Mouse (Mus musculus) heart, adult 2 months (tissue): ENCODE measurements at regions not wholly inside any gene's neighbourhood (a gene's known extent, or its start where the extent isn't known, plus 50 kb on each side); places are given as distances from the start of the nearest gene placed in this dataset.

Source experiments
- DNase-seq, 2 experiments: peaks; one replicate each; pipeline ENCODE4 v3.0.0; 2021
- H3K27ac ChIP-seq: fragments of 200-600 bp; 2 replicates; pipeline ENCODE4 v1.8.1; 2022
- H3K27me3 ChIP-seq: fragments of 200-500 bp; 2 replicates; pipeline ENCODE4 v1.6.1; 2012; ENCODE audit warnings: mild to moderate bottlenecking, low read length, inconsistent platforms, mixed read lengths; ENCODE audit not compliant: control insufficient read depth, insufficient read depth
- H3K36me3 ChIP-seq: fragments of 200-500 bp; 2 replicates; pipeline ENCODE4 v1.6.1; 2012; ENCODE audit warnings: low read length, inconsistent platforms; ENCODE audit not compliant: control insufficient read depth, insufficient read depth
- H3K4me1 ChIP-seq: fragments of 200-500 bp; 2 replicates; pipeline ENCODE4 v1.6.1; 2011; ENCODE audit warnings: low read length; ENCODE audit not compliant: control insufficient read depth, insufficient read depth
- H3K4me3 ChIP-seq: fragments of 200-600 bp; 2 replicates; pipeline ENCODE4 v1.8.1; 2022
- H3K79me2 ChIP-seq: fragments of 200-500 bp; replicated peaks from 2 replicates; pipeline ENCODE4 v1.6.1; 2012; ENCODE audit warnings: mild to moderate bottlenecking, inconsistent platforms, low read length, moderate library complexity, mixed read lengths; ENCODE audit not compliant: control insufficient read depth, insufficient read depth
- H3K9ac ChIP-seq: fragments of 200-500 bp; 2 replicates; pipeline ENCODE4 v1.6.1; 2012; ENCODE audit warnings: low read depth, mild to moderate bottlenecking, control low read depth, inconsistent platforms, low read length, mixed read lengths
- CTCF ChIP-seq: fragments of 200-600 bp; IDR thresholded peaks from 2 replicates; pipeline ENCODE4 v1.8.1; 2022; ENCODE audit warnings: antibody characterized with exemption, mild to moderate bottlenecking, moderate library complexity
- EP300 ChIP-seq: fragments of 200-500 bp; IDR thresholded peaks from 2 replicates; pipeline ENCODE4 v1.6.1; 2011; ENCODE audit warnings: low read depth, low read length, control low read depth; ENCODE audit not compliant: insufficient read depth
- POLR2A ChIP-seq: fragments of 200-500 bp; IDR thresholded peaks from 2 replicates; pipeline ENCODE4 v1.6.1; 2011; ENCODE audit warnings: mild to moderate bottlenecking, low read depth, low read length, control low read depth; ENCODE audit not compliant: insufficient read depth
- WGBS: fragments of 180-500 bp; shearing (Covaris S2); methylation state at CpG from one replicate; pipeline ENCODE4 v1.1.7; 2018; 5-methylcytosine and 5-hydroxymethylcytosine counted together
- intact Hi-C: fragments of 180-260 bp; cut with DNase I; formaldehyde crosslinking; loops from one replicate; pipeline ENCODE4 v1.15.1; 2025

DNA sequence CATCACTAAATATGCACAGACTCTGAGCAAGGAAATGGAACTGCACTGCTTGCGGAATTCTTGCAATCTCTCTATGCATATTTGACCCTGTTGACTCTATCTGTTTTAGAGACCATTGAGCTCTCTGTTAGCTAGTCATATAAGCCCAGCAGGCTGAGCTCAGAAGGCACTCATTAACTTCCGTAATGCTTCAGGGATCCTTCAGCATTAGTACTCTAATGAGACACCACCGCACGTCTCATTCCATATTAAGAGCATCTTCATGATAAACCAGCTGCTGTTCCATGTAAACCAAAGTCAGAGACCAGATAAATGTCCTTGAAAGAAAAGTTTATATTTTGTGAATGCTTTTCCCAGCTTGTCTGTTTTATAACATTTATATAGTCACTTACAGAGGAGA lies 237.1 kb upstream of the Mad2l1 start:
- Histone ChIP-seq H3K79me2 (no peaks in the 10 kb centered on the region), H3K4me1 (no peaks in the 10 kb centered on the region), H3K4me3 (no peak overlapping the region), H3K27ac (no peak overlapping the region), H3K36me3 (no peaks in the 10 kb centered on the region), H3K27me3 (no peaks in the 10 kb centered on the region), H3K9ac (no peak overlapping the region)
- 92% methylated on average over 4 of the region's 4 CpGs for WGBS
- TF ChIP-seq EP300: no peak
- TF ChIP-seq CTCF: no peak
- TF ChIP-seq POLR2A: no peak
- intact Hi-C loops: no loop called here
- no peak for DNase-seq

DNA sequence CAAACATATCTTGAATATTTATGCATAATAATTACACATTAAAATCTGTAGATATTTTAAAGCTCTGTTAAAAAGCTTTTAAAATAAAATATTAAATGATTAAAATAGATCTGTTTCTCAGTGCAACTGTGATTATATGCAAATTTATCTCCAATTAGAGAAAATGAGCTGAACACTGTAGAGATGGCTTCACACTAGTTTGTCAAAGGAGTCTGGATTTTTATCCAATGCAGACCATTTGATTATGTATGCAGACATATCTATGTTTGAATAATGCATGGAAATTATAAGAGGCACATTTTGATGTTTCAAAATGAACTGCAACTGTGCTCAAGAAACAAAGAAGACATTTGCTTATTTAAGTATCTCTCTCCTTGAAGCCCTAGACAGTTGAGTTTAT lies 235.0 kb upstream of the Mad2l1 start:
- Histone ChIP-seq H3K36me3 (no peaks in the 10 kb centered on the region), H3K27me3 (no peaks in the 10 kb centered on the region), H3K79me2 (no peaks in the 10 kb centered on the region), H3K4me1 (no peaks in the 10 kb centered on the region), H3K9ac (no peak overlapping the region), H3K27ac (no peak overlapping the region), H3K4me3 (no peak overlapping the region)
- no peak for DNase-seq
- TF ChIP-seq EP300: no peak
- intact Hi-C loops: no loop called here

DNA sequence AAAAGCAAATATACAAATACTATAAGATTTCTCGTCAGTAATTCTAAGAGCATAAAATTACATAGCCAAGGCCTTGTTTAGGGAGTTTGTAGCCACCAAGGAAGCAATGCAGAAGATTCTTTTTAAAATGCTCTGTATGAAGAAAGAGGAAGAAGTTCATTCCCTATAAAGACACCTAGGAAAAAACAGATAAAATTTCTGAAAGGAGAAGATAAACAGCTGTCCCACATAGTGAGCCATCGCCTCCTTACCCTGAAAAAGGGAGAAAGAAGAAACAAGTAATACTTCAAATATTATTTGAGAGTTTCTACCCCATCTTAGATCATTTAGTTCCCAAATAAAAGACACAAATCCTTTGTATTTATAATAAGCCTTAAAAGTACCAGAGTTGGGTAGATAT lies 190.3 kb upstream of the Mad2l1 start:
- Histone ChIP-seq H3K27ac (no peak overlapping the region), H3K4me3 (no peak overlapping the region), H3K79me2 (no peaks in the 10 kb centered on the region), H3K4me1 (peaks cover 2% of the 10 kb centered on the region; the same call in 1 of the 2 replicates), H3K27me3 (no peaks in the 10 kb centered on the region), H3K36me3 (no peaks in the 10 kb centered on the region), H3K9ac (no peak overlapping the region)
- WGBS: 88% methylated on average over 2 of the region's 2 CpGs
- TF ChIP-seq EP300: no peak
- TF ChIP-seq POLR2A: no peak
- TF ChIP-seq CTCF: no peak
- intact Hi-C loops: no loop called here
- no peak for DNase-seq

DNA sequence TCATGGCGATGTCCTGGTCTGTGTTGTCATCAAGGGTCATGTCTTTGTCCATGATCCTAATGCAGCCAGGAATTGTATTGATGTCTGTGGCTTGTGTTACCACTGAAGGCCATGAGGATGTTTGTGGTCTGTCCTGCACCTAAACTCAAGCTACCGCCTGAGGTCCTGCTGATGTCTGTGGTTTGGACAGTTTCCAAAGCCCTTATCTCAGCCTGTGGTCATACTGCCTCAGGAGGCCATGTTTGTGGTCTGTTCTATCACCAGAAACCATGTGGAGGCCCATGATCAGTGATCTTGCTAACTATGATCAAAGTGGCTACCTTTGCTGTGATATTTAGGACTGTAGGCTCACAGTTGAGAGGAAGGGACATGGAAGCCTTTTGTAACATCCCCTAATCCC lies 187.8 kb upstream of the Mad2l1 start:
- WGBS: 70% methylated on average over 2 of the region's 2 CpGs
- Histone ChIP-seq H3K4me3 (no peak overlapping the region), H3K27me3 (no peaks in the 10 kb centered on the region), H3K79me2 (no peaks in the 10 kb centered on the region), H3K9ac (no peak overlapping the region), H3K4me1 (no peaks in the 10 kb centered on the region), H3K36me3 (no peaks in the 10 kb centered on the region), H3K27ac (no peak overlapping the region)
- intact Hi-C loops: no loop called here
- DNase-seq: no peak
- TF ChIP-seq POLR2A (no peak), EP300 (no peak), CTCF (no peak)

DNA sequence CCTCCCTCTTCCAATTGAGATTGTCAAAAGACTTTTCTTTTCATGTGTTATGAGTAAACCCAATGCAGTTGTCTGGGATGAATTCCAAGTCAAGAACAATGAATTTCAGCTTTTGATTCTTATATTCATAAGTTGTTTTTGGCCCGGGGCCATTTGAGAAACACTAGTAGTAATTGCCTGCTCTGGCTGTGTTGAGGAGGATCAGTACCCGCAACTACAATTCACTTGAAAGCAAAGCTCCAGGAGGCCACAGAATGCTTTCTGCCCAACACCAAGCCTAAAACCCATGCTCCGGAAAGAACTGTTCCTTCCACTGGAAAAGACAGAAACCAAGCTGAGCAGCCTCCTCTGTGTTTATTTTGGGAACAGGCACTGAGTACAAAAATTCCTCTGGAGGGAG lies 174.1 kb upstream of the Mad2l1 start:
- Histone ChIP-seq H3K79me2 (no peaks in the 10 kb centered on the region), H3K9ac (no peak overlapping the region), H3K27me3 (no peaks in the 10 kb centered on the region), H3K27ac (peak overlapping the region; percentile 69), H3K4me3 (no peak overlapping the region), H3K4me1 (peaks cover 4% of the 10 kb centered on the region; the same call in 1 of the 2 replicates), H3K36me3 (no peaks in the 10 kb centered on the region)
- intact Hi-C loops: no loop called here
- TF ChIP-seq POLR2A (no peak), EP300 (no peak), CTCF (no peak)
- WGBS: 30% methylated on average over 3 of the region's 3 CpGs
- DNase-seq: peak; percentile 8 to 23

DNA sequence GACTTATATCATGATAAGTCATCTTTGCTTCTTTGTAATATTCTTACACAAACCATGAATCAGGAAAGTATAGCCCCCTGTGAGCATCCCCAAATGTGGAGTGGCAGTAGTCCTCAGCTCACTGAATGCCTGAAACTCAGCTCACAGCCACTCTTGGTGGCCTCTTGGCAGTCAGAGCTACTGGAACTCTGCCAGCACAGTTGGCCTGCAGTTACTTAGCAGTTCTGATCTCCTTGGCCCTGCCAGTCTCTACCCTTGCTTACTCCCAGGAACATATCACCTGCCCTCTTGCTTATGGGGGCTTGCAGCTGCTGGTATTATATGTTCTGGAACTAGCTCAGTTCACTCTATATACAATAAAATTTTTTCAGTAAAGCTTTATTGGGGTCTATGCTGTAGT lies 167.9 kb upstream of the Mad2l1 start:
- Histone ChIP-seq H3K27me3 (no peaks in the 10 kb centered on the region), H3K9ac (no peak overlapping the region), H3K79me2 (no peaks in the 10 kb centered on the region), H3K36me3 (0 out of 2 replicates have a peak, but pooled peaks cover 3% of the 10 kb centered on the region), H3K4me1 (no peaks in the 10 kb centered on the region; the same call in 1 of the 2 replicates), H3K27ac (no peak overlapping the region), H3K4me3 (no peak overlapping the region)
- intact Hi-C loops: no loop called here
- peak; percentile 31 to 49 for DNase-seq
- TF ChIP-seq EP300: no peak

DNA sequence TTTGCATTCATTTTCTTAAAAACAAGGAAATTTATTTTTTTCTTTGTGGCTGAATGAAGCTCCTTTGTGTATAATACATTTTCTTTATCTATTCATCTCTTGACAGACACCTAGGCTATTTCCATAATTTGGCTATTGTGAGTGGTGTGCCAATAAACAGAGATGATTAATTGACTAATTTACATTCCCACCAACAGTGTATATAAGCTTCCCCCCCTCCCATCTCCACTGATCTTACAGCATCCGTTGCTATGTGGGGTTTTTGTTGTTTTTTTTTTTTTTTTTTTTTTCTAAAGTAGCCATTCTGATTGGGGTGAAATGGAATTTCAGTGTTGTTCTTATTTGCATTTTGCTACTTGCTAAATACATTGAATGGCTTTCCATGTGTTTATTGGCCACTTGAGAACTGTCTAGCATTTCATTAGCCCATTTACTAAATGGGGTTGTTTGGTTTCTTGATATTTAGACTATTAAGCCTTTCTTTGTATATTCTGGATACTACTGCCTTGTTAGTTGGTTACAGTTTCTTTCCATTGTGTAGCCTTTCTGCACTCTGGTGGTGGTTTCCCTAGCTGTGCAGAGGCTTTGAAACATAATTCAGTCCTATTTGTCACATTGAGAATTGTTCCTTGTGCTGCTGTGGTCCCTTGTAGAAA lies 153.8 kb upstream of the Mad2l1 start:
- intact Hi-C loops: loop anchor here (10.0 kb wide), 1 partner anchor 727 kb away; no protein-coding TSS in a partner anchor
- Histone ChIP-seq H3K27ac (no peak overlapping the region), H3K4me3 (no peak overlapping the region), H3K9ac (no peak overlapping the region), H3K27me3 (no peaks in the 10 kb centered on the region), H3K36me3 (no peaks in the 10 kb centered on the region), H3K79me2 (no peaks in the 10 kb centered on the region), H3K4me1 (no peaks in the 10 kb centered on the region)
- TF ChIP-seq CTCF: peak; percentile 60
- no peak for TF ChIP-seq EP300
- TF ChIP-seq POLR2A: no peak
- 50% methylated on average over 1 of the region's 1 CpGs for WGBS
- no peak for DNase-seq
